Mouse (Mus musculus) left cerebral cortex, adult 18-20 months (tissue): Measurements from ENCODE around the gene Gm10964. TPM values are rescaled to one million over a fixed set of nuclear protein-coding genes. Genes with fewer than 3 reads are reported as not detected.

Experiments used
- DNase-seq, 2 experiments: peaks; one replicate each; pipeline ENCODE4 v3.0.0; 2021 to 2022; ENCODE audit warnings: low spot score in 2 of 2, mixed read lengths in 1 of 2
- total RNA-seq, 2 experiments: library from RNA; stranded (reverse); gene quantifications; 2 replicates each; pipeline ENCODE4 v1.2.3; 2021

The Gm10964 gene
- total RNA-seq, 2 experiments from 2014 or later, result not detected

DNA sequence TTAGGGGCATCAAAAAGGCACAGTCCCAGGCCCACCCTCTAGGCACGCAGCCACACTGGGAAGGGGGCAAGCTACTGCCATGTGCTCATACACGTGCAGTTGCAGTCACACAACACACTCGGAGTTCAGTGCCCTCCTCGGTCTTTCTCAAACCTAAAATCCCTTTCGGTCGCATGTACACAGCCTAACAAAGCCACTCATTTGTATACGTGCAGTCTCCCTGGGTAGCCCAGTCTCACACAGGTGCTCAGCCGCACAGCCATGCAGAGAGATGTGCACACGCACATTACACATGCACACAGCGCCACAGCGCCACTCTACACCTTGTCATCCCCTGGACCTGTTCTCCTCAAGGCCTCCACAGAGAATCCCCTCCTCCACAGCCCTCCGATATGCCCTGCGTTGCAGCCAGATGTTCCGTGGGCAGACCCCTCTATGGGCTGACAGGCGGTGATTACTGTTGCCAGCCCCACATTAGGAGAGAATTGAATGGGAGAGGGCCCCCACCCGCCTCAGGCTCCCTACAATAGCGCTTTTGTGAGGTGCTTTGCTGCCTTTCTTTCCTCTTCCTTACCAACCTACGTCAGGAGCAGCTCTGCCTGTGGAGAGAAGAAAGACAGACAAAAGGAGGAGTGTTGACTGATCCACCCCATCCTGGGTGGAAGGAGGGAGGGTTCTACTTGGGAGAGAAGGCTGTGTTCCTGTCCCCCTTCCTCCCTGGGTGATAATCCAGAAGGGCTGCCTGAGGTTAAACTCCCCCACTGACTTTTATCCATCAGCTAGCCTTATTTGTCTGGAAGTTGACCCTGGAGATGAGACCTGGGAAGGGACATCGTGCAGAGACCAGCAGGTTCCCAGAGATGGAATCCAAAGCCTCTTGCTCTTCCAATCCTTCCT, 5.1 kb upstream of the Gm10964 start:
- peak; percentile 39 to 47 for DNase-seq

DNA sequence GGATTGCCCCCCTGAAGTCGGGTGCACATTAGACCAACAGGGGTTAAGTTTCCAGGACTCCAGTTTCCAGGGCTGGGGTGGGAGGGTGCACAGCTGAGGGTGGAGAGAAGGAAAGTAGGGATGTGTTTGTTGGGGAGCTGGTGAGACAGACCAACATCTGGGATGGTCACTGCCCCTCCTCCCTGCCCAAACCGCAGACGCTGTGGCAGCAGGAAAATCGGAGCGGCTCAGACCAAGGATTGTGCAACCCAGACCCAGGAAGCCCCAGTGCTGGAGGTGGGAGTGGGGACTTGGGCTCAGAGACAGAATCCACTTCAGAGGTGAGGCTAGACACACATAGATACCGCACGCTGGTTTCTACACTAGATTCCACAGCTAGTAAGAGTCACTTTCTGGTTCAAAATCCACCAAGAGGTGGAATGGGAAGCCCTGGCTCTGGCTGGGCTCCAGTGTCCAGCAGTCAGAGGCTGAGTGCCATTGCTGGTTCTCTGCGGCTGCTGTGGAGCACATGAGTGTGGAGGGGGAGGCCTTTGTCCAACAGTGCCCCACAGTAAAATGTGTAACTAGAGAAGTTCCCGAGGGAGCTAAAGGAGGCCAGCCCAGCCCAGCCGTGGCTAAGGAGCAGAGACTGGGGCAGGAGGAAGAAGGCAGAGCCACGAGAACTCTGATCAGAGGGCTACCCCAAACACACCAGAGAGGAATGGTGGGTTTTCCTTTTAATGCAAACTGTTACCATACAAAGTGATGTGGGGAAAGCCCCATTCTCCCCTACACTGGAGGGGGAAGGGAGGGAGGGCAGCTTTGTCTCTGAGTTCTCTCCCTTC, 4.3 kb upstream of the Gm10964 start:
- DNase-seq, result no peak

GRCm38 (mm10) chr3:103735776-103736600, 3.2 kb upstream of the Gm10964 start:
- DNase-seq, result no peak

- no peak for DNase-seq
These were observed 2.0 kb upstream of the Gm10964 start for GRCm38 (mm10) chr3:103737061-103737754.

- peak; percentile 93 to 97 for DNase-seq
These were observed 1.2 kb upstream of the Gm10964 start, which contains the start of gene Olfml3 for GRCm38 (mm10) chr3:103737778-103738571. Gene Olfml3, minus strand, starts transcription at chr3:103738001.

- DNase-seq, result no peak
These were observed 1.2 kb downstream of the Gm10964 start for GRCm38 (mm10) chr3:103740342-103740741.

DNA sequence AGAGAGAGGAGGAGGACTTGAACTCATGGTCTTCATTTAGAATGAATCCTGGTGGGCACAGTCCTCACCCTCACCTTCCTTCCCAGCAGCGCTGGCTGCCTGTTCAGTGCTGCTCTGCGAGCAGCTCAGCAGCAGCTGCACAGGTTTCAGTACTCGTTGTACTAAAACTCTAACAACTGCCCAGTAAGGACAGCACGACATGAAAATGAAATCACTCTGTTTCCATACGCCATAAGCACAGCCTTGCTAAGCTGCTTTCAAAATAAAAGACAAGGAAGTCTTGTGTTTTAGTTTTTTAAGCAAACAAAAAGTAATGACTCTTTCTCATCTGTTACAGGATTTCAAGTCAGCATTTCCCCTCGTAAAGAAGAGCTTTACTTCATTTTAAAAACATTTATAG, 4.0 kb downstream of the Gm10964 start:
- no peak for DNase-seq

DNA sequence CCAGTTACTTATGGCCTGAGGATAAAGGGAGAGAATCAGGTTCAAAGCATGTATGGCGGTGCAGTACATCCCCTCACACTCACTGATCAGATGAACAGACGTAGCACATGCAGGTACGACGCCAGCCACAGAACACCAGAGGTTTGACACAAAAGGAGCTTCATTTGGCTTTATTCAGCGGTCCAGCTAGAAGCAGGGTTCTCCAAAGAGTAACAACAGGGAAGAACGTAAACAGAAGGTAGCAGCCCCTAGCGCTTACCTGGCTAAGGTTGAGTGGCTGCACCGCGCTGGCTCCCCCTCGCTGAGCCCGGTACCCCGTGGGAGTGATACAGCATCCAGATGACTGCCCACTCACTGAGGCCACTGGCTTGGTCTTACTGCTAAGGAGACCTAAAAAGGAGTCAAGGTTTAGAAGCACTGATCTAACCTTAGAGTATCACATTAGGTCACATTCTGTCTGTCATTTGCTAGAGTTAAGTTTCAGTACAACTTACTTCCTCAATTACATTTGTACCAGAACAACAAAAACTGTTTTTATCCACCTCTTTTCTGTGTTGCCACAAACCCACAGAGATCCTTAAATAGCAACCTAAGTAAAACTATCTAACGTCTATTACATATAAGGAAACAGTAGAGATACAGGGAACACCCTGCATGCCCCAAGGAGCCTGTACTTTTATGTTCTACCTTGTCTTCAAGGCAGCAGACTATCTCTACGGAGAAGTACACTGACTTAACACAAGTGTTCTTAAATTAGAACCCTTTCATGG, 6.0 kb downstream of the Gm10964 start:
- no peak for DNase-seq

- no peak for DNase-seq
These were observed 7.5 kb downstream of the Gm10964 start for GRCm38 (mm10) chr3:103746711-103747110.

- DNase-seq, result no peak
These were observed 12.4 kb downstream of the Gm10964 start for GRCm38 (mm10) chr3:103751558-103751957.

GRCm38 (mm10) chr3:103755351-103755750, 16.2 kb downstream of the Gm10964 start:
- DNase-seq, result no peak

GRCm38 (mm10) chr3:103756920-103757319, 17.8 kb downstream of the Gm10964 start:
- no peak for DNase-seq

DNA sequence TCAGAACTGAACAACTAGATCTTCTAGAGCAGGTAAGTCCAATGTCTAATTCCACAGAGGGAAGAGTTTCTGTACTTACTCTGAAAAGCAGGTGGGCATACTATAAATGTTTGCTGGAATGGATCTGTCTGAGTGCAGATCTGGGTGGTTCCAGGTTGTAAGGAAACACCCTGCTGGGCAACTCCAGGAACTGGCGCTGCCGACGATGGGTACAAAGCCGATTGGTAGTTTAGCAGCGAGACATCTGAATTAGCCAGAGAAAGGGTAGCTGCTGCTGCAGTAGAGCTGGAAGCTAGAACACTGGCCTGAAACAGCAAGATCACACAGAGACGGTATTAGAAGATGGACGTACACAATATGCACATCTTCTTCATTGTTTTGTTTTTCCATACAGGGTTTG, 19.3 kb downstream of the Gm10964 start:
- DNase-seq, result no peak

GRCm38 (mm10) chr3:103759261-103759970, 20.2 kb downstream of the Gm10964 start:
- DNase-seq, result no peak

DNA sequence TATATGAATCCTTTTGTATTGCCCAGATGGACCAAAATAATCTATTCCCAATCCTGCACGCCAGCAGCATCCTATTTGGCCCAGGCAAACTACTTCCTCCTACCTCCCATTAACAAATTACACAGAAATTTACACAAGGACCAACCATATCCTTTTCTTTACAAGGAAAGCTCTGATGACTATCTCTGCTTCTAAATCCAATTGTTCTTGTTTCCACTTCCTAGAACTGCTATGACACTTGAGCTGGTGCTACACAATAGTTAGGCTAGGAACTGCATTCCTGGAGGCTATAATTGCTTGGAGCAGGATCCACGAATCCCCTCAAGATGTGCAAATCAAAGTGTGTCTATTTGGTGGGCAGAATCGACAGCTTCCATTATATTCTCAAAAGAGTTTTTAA, 27.6 kb downstream of the Gm10964 start:
- DNase-seq, result no peak

DNA sequence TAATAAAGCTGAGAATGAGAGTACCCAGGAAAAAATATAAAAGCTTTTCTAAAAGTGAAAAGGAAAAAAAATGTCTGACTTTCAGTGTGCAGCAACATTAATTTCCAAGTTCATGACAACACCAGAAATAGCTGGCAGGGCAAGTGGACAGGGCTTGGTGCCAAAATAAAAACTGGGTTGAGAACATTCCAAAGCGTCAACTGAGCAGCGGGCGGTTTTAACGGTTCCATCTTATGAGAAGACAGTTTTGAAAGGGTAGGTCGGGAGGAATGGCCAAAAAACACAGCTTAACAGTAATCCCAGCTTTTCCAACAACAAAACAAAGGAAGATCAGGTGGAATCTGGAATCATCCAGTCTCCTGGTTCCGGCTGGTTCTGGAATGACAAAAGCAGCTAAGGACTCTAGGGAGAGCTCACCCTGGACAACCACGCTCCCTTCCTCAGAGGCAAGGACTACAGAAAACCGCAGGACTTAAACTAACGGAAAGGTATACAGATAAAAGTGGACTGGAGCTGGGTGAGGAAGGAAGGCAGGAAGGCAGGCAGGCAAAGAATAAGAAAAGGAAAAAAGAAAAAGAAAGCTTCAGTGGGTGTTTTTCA, 32.5 kb downstream of the Gm10964 start:
- no peak for DNase-seq

- DNase-seq, result no peak
These were observed 33.7 kb downstream of the Gm10964 start for GRCm38 (mm10) chr3:103772846-103773245.

DNA sequence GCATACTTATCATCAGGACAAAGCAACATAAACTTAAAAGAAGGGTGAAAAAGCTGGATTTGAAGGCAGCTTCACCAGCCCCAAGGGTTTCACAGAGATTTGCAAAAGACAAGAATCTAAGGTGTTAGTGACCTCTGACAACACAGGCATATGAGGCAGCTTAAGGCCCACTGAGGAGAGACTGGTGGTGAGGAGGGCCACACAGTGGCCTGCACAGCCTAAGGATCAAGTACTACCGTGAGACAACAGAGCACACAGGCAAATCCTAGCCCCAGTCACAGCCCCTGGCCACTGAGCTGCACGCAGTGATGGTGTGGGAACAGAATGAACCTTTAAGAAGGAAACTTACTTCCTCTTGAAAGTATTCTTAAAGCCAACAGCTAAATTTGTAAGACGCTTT, 34.3 kb downstream of the Gm10964 start:
- DNase-seq, result no peak
